Mouse (Mus musculus) cerebellum, adult 2 months (tissue): ENCODE results near the gene Smad3. TPM values are rescaled to one million over a fixed set of nuclear protein-coding genes. Genes with fewer than 3 reads are reported as not detected.

Experiments
- DNase-seq, 2 experiments: peaks; one replicate each; pipeline ENCODE4 v3.0.0; 2021
- H3K27ac ChIP-seq: fragments of 200-500 bp; 2 replicates; pipeline ENCODE4 v1.5.1; 2012; ENCODE audit warnings: low read length, control low read depth, inconsistent platforms; ENCODE audit not compliant: insufficient read depth
- H3K27me3 ChIP-seq: fragments of 200-500 bp; 2 replicates; pipeline ENCODE4 v1.6.1; 2012; ENCODE audit warnings: inconsistent platforms, mild to moderate bottlenecking, low read length, moderate library complexity; ENCODE audit not compliant: control insufficient read depth, insufficient read depth
- H3K4me1 ChIP-seq: fragments of 200-500 bp; 2 replicates; pipeline ENCODE4 v1.6.1; 2011; ENCODE audit warnings: low read length; ENCODE audit not compliant: control insufficient read depth, insufficient read depth
- H3K4me3 ChIP-seq: fragments of 200-500 bp; replicated peaks from 2 replicates; pipeline ENCODE3; 2011; ENCODE audit warnings: mild to moderate bottlenecking, low read depth, low read length, control low read depth; ENCODE audit not compliant: insufficient read depth
- CTCF ChIP-seq: fragments of 200-500 bp; IDR thresholded peaks from 2 replicates; pipeline ENCODE4 v1.5.1; 2011; ENCODE audit warnings: low read depth, mild to moderate bottlenecking, control low read depth, low read length, moderate library complexity, borderline replicate concordance; ENCODE audit not compliant: insufficient read depth
- POLR2A ChIP-seq: fragments of 200-500 bp; IDR thresholded peaks from 2 replicates; pipeline ENCODE4 v1.6.1; 2011; ENCODE audit warnings: low read length, control low read depth, borderline replicate concordance; ENCODE audit not compliant: insufficient read depth
- WGBS: fragments of 180-500 bp; shearing (Covaris S2); methylation state at CpG from one replicate; pipeline ENCODE4 v1.1.7; 2018; 5-methylcytosine and 5-hydroxymethylcytosine counted together
- polyA plus RNA-seq: library from polyadenylated mRNA; depleted of rRNA; stranded (reverse); fragments of >200 nt; gene quantifications from 2 replicates; pipeline ENCODE4 v1.2.3, GENCODE M21; 2012

The Smad3 gene
- polyA plus RNA-seq, 1 experiment = 19.9 TPM

- Histone ChIP-seq H3K4me1 (no peaks in the 10 kb centered on the region), H3K27me3 (no peaks in the 10 kb centered on the region), H3K27ac (no peak overlapping the region), H3K4me3 (no peak overlapping the region)
- WGBS = 58% methylated on average over 2 of the region's 2 CpGs
- no peak for TF ChIP-seq CTCF
- TF ChIP-seq POLR2A = no peak
- DNase-seq = no peak
These were observed 65.8 kb downstream of the Smad3 start for GRCm38 (mm10) chr9:63691960-63692359.

- 92% methylated on average over 1 of the region's 1 CpGs for WGBS
These were observed 67.3 kb downstream of the Smad3 start for GRCm38 (mm10) chr9:63690511-63690910.

GRCm38 (mm10) chr9:63687413-63688015 is 70.3 kb downstream of the Smad3 start:
- no peaks in the 10 kb centered on the region for H3K27me3 ChIP-seq
- no peak for TF ChIP-seq POLR2A
- no peak for TF ChIP-seq CTCF
- H3K4me3 ChIP-seq = no peak overlapping the region
- H3K4me1 ChIP-seq = no peaks in the 10 kb centered on the region
- no peak overlapping the region for H3K27ac ChIP-seq
- DNase-seq = no peak
- WGBS = 76% methylated on average over 7 of the region's 7 CpGs

More at GRCm38 (mm10) chr9:63690511-63690910, 67.3 kb downstream of the Smad3 start:
- H3K4me1 ChIP-seq = no peaks in the 10 kb centered on the region
- no peak overlapping the region for H3K27ac ChIP-seq
- DNase-seq = no peak
- H3K27me3 ChIP-seq = no peaks in the 10 kb centered on the region
- no peak overlapping the region for H3K4me3 ChIP-seq
- TF ChIP-seq CTCF (no peak), POLR2A (no peak)

GRCm38 (mm10) chr9:63685352-63685751 is 72.4 kb downstream of the Smad3 start:
- Histone ChIP-seq H3K27ac (no peak overlapping the region), H3K4me1 (no peaks in the 10 kb centered on the region), H3K27me3 (no peaks in the 10 kb centered on the region), H3K4me3 (no peak overlapping the region)
- TF ChIP-seq POLR2A (no peak), CTCF (no peak)
- no peak for DNase-seq
- 52% methylated on average over 5 of the region's 5 CpGs for WGBS

- 83% methylated on average over 6 of the region's 6 CpGs for WGBS
- no peak for DNase-seq
- Histone ChIP-seq H3K4me1 (no peaks in the 10 kb centered on the region), H3K4me3 (no peak overlapping the region), H3K27ac (no peak overlapping the region), H3K27me3 (no peaks in the 10 kb centered on the region)
- TF ChIP-seq CTCF (no peak), POLR2A (no peak)
These were observed 73.5 kb downstream of the Smad3 start for GRCm38 (mm10) chr9:63684277-63684676.

GRCm38 (mm10) chr9:63682943-63683342 is 74.9 kb downstream of the Smad3 start:
- WGBS = 97% methylated on average over 2 of the region's 2 CpGs

GRCm38 (mm10) chr9:63682301-63682700 is 75.5 kb downstream of the Smad3 start:
- no peak for TF ChIP-seq POLR2A
- no peak for TF ChIP-seq CTCF
- H3K4me1 ChIP-seq = no peaks in the 10 kb centered on the region
- H3K4me3 ChIP-seq = no peak overlapping the region
- no peak overlapping the region for H3K27ac ChIP-seq
- 79% methylated on average over 9 of the region's 9 CpGs for WGBS
- no peak for DNase-seq
- H3K27me3 ChIP-seq = no peaks in the 10 kb centered on the region

More at GRCm38 (mm10) chr9:63682943-63683342, 74.9 kb downstream of the Smad3 start:
- Histone ChIP-seq H3K4me3 (no peak overlapping the region), H3K4me1 (no peaks in the 10 kb centered on the region), H3K27me3 (no peaks in the 10 kb centered on the region), H3K27ac (no peak overlapping the region)
- no peak for DNase-seq
- no peak for TF ChIP-seq POLR2A

- TF ChIP-seq POLR2A (no peak), CTCF (no peak)
- H3K27me3 ChIP-seq = no peaks in the 10 kb centered on the region
- WGBS = 100% methylated on average over 1 of the region's 1 CpGs
- H3K4me1 ChIP-seq = no peaks in the 10 kb centered on the region
- H3K27ac ChIP-seq = no peak overlapping the region
- no peak for DNase-seq
- no peak overlapping the region for H3K4me3 ChIP-seq
These were observed 79.7 kb downstream of the Smad3 start for GRCm38 (mm10) chr9:63678076-63678475.
